In the genomic region with DNA sequence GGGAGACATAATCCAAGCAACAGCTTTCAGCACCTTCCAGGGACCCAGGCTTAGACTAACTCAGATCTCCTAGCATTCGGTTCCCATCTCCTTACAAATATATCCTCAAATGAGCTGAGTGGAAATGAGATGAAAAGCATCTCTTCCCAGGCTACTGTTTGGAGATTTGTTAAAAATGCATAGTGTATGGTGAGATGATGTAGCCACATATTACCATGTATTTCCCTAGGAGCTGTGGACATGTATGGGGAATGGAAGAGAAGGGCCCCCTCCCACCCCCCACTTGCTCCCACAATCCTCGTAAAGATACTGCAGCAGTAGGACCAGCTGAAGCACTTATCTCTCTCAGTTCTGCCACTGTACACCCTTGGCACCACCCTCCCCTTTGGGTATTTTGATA, we compare ENCODE assay signal across 18 mouse cellular contexts. TPM values are rescaled to one million over a fixed set of nuclear protein-coding genes. Genes with fewer than 3 reads are reported as not detected.
DNase-seq lines count a peak whose midpoint lies in the region; ATAC-seq lines count a peak whose summit lies in the region.
"Had no signal": no experiment of that assay in that cellular context is flagged by ENCODE, and none has a peak within 500 bp of the region (broad histone marks: within the 10 kb centered on the region; RNA-seq: fewer than 3 reads in every experiment).

No protein-coding gene starts in this region.

- H3K9me3 ChIP-seq in hindbrain, embryonic 12.5 days (replicated peaks), result no peaks in the 10 kb centered on the region
- H3K9me3 ChIP-seq in midbrain, embryonic 14.5 days (ENCODE audit: control insufficient read depth, low read length), result no peaks in the 10 kb centered on the region
- H3K9me3 ChIP-seq: heart, embryonic 15.5 days; kidney, embryonic 15.5 days had no signal

- no peak overlapping the region for H3K9ac ChIP-seq in hindbrain, embryonic 12.5 days
- H3K9ac ChIP-seq in midbrain, embryonic 14.5 days (replicated peaks; ENCODE audit: low read length), result peak overlapping the region; percentile 21; the same call in 1 of the 2 replicates
- H3K9ac ChIP-seq: heart, embryonic 15.5 days; kidney, embryonic 15.5 days had no signal

- peaks cover 42% of the 10 kb centered on the region for H3K27me3 ChIP-seq in hindbrain, embryonic 12.5 days
- H3K27me3 ChIP-seq in midbrain, embryonic 14.5 days (ENCODE audit: control insufficient read depth, insufficient read depth, low read length), result no peaks in the 10 kb centered on the region

- 0% methylated on average over 2 of the region's 2 CpGs for WGBS in hindbrain, embryonic 12.5 days
- 2% methylated on average over 2 of the region's 2 CpGs for WGBS in midbrain, embryonic 14.5 days

- peak; percentile 22 for DNase-seq in embryo, embryonic 10.5 days (ENCODE audit: low spot score)
- DNase-seq in embryo, embryonic 9.5 days (ENCODE audit: extremely low spot score), result no peak
- DNase-seq in midbrain, embryonic 14.5 days, result no peak
- DNase-seq in frontal cortex, postnatal 14 days (ENCODE audit: low spot score in 2 of 2), result no peak
- no peak for DNase-seq in spleen, adult 12 weeks (ENCODE audit: low spot score)
- DNase-seq in heart, adult 9 months (ENCODE audit: low spot score in 2 of 2), result no peak
- no peak for DNase-seq in urinary bladder, adult 2 months (ENCODE audit: low spot score)
- DNase-seq: adrenal gland, postnatal 14 days; cerebellum, adult 8-10 months; heart, adult 11 months; liver; lung, adult 18-20 months; thymus, adult 18-20 months had no signal

- peak overlapping the region; percentile 16 for H3K4me3 ChIP-seq in hindbrain, embryonic 12.5 days
- peak overlapping the region; percentile 80 for H3K4me3 ChIP-seq in midbrain, embryonic 14.5 days (replicated peaks; ENCODE audit: low read depth, low read length)
- H3K4me3 ChIP-seq: erythroblast, embryonic 14.5 days; heart, embryonic 15.5 days; kidney, embryonic 15.5 days had no signal

- peak overlapping the region; percentile 91 for H3K27ac ChIP-seq in hindbrain, embryonic 12.5 days
- peak overlapping the region; percentile 79 for H3K27ac ChIP-seq in midbrain, embryonic 14.5 days (replicated peaks; ENCODE audit: low read depth, low read length)
- H3K27ac ChIP-seq: heart, embryonic 15.5 days; kidney, embryonic 15.5 days; macrophage had no signal

- peaks cover 72% of the 10 kb centered on the region for H3K4me1 ChIP-seq in hindbrain, embryonic 12.5 days
- H3K4me1 ChIP-seq in midbrain, embryonic 14.5 days (ENCODE audit: control insufficient read depth, insufficient read depth, low read length), result peaks cover 58% of the 10 kb centered on the region

- peak overlapping the region; percentile 73 for H3K4me2 ChIP-seq in hindbrain, embryonic 12.5 days (replicated peaks)
- peak overlapping the region; percentile 81 for H3K4me2 ChIP-seq in midbrain, embryonic 14.5 days (ENCODE audit: low read length)
- H3K4me2 ChIP-seq: heart, embryonic 15.5 days; kidney, embryonic 15.5 days had no signal

- no peak for ATAC-seq in hindbrain, embryonic 12.5 days (ENCODE audit: low FRiP score)
- no peak for ATAC-seq in midbrain, embryonic 14.5 days (ENCODE audit: low FRiP score, low TSS enrichment)

- no peaks in the 10 kb centered on the region for H3K36me3 ChIP-seq in hindbrain, embryonic 12.5 days
- no peaks in the 10 kb centered on the region for H3K36me3 ChIP-seq in midbrain, embryonic 14.5 days (ENCODE audit: control insufficient read depth, insufficient read depth, low read length)
- H3K36me3 ChIP-seq: heart, embryonic 15.5 days; kidney, embryonic 15.5 days had no signal

RNA-seq across cellular contexts. Expression of a gene that starts 3.1 kb away (rescaled TPM):
- polyA plus RNA-seq in hindbrain, embryonic 12.5 days (2016; fragmentation: Nextera tagmentation; extraction: Ambion mirVana), result 46.1 and 49.1 TPM in 2 replicates
- polyA plus RNA-seq in midbrain, embryonic 14.5 days (2014; fragmentation: Nextera tagmentation; extraction: Ambion mirVana), result 19.2 and 30.5 TPM in 2 replicates
- polyA plus RNA-seq in urinary bladder, adult 2 months (2012; rRNA removed), result 0.11 and 0.22 TPM in 2 replicates
- polyA plus RNA-seq: erythroblast, embryonic 14.5 days; macrophage had no signal

RNA-seq across cellular contexts. Expression of a gene that starts 31.3 kb away (rescaled TPM):
- not detected in 2 replicates for polyA plus RNA-seq in hindbrain, embryonic 12.5 days (2016; fragmentation: Nextera tagmentation; extraction: Ambion mirVana)
- polyA plus RNA-seq in midbrain, embryonic 14.5 days (2014; fragmentation: Nextera tagmentation; extraction: Ambion mirVana), result not detected in 2 replicates
- not detected in 2 replicates for polyA plus RNA-seq in urinary bladder, adult 2 months (2012; rRNA removed)
- polyA plus RNA-seq: erythroblast, embryonic 14.5 days; heart, embryonic 15.5 days; macrophage had no signal

Comparison
In these comparisons a context has a peak if more than half of its experiments do, and no peak if none do; other contexts are left out.
1. RNA of a gene that starts 3.1 kb away (polyA plus RNA-seq): 46.1 to 49.1 TPM in hindbrain, embryonic 12.5 days and 19.2 to 30.5 TPM in midbrain, embryonic 14.5 days; 0.11 to 0.22 TPM in urinary bladder, adult 2 months; every median in the first group is over 10 times any median in the second.